Mouse (Mus musculus) testis, adult 2 months (tissue): Measurements from ENCODE around the gene Wdsub1. TPM values are rescaled to one million over a fixed set of nuclear protein-coding genes. Genes with fewer than 3 reads are reported as not detected.

Experiments
- H3K27ac ChIP-seq: fragments of 200-500 bp; 2 replicates; pipeline ENCODE4 v1.5.1; 2012; ENCODE audit warnings: low read depth, low read length; ENCODE audit not compliant: control insufficient read depth, insufficient read depth
- H3K27me3 ChIP-seq: fragments of 200-500 bp; 2 replicates; pipeline ENCODE4 v1.6.1; 2012; ENCODE audit warnings: mild to moderate bottlenecking, low read length, moderate library complexity; ENCODE audit not compliant: control insufficient read depth, insufficient read depth
- H3K36me3 ChIP-seq: fragments of 200-500 bp; 2 replicates; pipeline ENCODE4 v1.6.1; 2012; ENCODE audit warnings: mild to moderate bottlenecking, low read length; ENCODE audit not compliant: control insufficient read depth, insufficient read depth
- H3K4me1 ChIP-seq: fragments of 200-500 bp; 2 replicates; pipeline ENCODE4 v1.6.1; 2012; ENCODE audit warnings: low read length; ENCODE audit not compliant: control insufficient read depth, insufficient read depth
- H3K4me3 ChIP-seq: fragments of 200-500 bp; 2 replicates; pipeline ENCODE4 v1.5.1; 2012; ENCODE audit warnings: low read depth, mild to moderate bottlenecking, low read length, moderate library complexity, mixed read lengths; ENCODE audit not compliant: control insufficient read depth
- CTCF ChIP-seq: fragments of 200-500 bp; IDR thresholded peaks from 2 replicates; pipeline ENCODE4 v1.5.1; 2012; ENCODE audit warnings: low read depth, mild to moderate bottlenecking, inconsistent platforms, low read length, moderate library complexity; ENCODE audit not compliant: control insufficient read depth, insufficient read depth, insufficient replicate concordance
- POLR2A ChIP-seq: fragments of 200-500 bp; IDR thresholded peaks from 2 replicates; pipeline ENCODE4 v1.6.1; 2012; ENCODE audit warnings: low read depth, mild to moderate bottlenecking, inconsistent platforms, low read length, moderate library complexity; ENCODE audit not compliant: control insufficient read depth
- polyA plus RNA-seq: library from polyadenylated mRNA; depleted of rRNA; stranded (reverse); fragments of >200 nt; gene quantifications from 2 replicates; pipeline ENCODE4 v1.2.3, GENCODE M21; 2012

Wdsub1 gene
- polyA plus RNA-seq, 1 experiment = 33.5 TPM

GRCm38 (mm10) chr2:59896400-59896799, 14.0 kb upstream of the Wdsub1 start:
- Histone ChIP-seq H3K4me3 (no peak overlapping the region), H3K36me3 (no peaks in the 10 kb centered on the region), H3K27ac (no peak overlapping the region), H3K27me3 (no peaks in the 10 kb centered on the region), H3K4me1 (no peaks in the 10 kb centered on the region; the same call in none of the 2 replicates)
- TF ChIP-seq POLR2A (no peak), CTCF (no peak)

GRCm38 (mm10) chr2:59889699-59890098, 7.3 kb upstream of the Wdsub1 start:
- Histone ChIP-seq H3K36me3 (no peaks in the 10 kb centered on the region), H3K4me3 (no peak overlapping the region), H3K4me1 (no peaks in the 10 kb centered on the region; the same call in none of the 2 replicates), H3K27me3 (no peaks in the 10 kb centered on the region), H3K27ac (no peak overlapping the region)
- no peak for TF ChIP-seq CTCF
- TF ChIP-seq POLR2A = no peak

- no peaks in the 10 kb centered on the region for H3K36me3 ChIP-seq
- peak overlapping the region; percentile 89 for H3K4me3 ChIP-seq
- peaks cover 4% of the 10 kb centered on the region for H3K4me1 ChIP-seq
- H3K27me3 ChIP-seq = no peaks in the 10 kb centered on the region
- TF ChIP-seq CTCF (no peak), POLR2A (no peak)
- peak overlapping the region; percentile 7 for H3K27ac ChIP-seq
These were observed 421 bp upstream of the Wdsub1 start for GRCm38 (mm10) chr2:59882742-59883281.

- Histone ChIP-seq H3K4me1 (peaks cover 4% of the 10 kb centered on the region), H3K27ac (0 out of 2 replicates have a peak overlapping the region, but pooled peaks have one; percentile 77), H3K27me3 (no peaks in the 10 kb centered on the region), H3K4me3 (peak overlapping the region; percentile 89), H3K36me3 (no peaks in the 10 kb centered on the region)
- TF ChIP-seq CTCF = no peak
- TF ChIP-seq POLR2A = no peak
These were observed 987 bp downstream of the Wdsub1 start for GRCm38 (mm10) chr2:59881404-59881803.

- no peak overlapping the region for H3K27ac ChIP-seq
These were observed 4.2 kb downstream of the Wdsub1 start for GRCm38 (mm10) chr2:59878221-59878620.

GRCm38 (mm10) chr2:59877335-59877734, 5.1 kb downstream of the Wdsub1 start:
- no peaks in the 10 kb centered on the region for H3K36me3 ChIP-seq
- no peak for TF ChIP-seq CTCF
- TF ChIP-seq POLR2A = no peak
- H3K27me3 ChIP-seq = no peaks in the 10 kb centered on the region
- no peak overlapping the region for H3K4me3 ChIP-seq
- H3K27ac ChIP-seq = no peak overlapping the region
- H3K4me1 ChIP-seq = peaks cover 4% of the 10 kb centered on the region

More at GRCm38 (mm10) chr2:59878221-59878620, 4.2 kb downstream of the Wdsub1 start:
- Histone ChIP-seq H3K27me3 (no peaks in the 10 kb centered on the region), H3K4me3 (peak overlapping the region; percentile 82), H3K36me3 (no peaks in the 10 kb centered on the region), H3K4me1 (peaks cover 4% of the 10 kb centered on the region)
- no peak for TF ChIP-seq POLR2A
- TF ChIP-seq CTCF = no peak

- H3K27me3 ChIP-seq = no peaks in the 10 kb centered on the region
- TF ChIP-seq POLR2A (no peak), CTCF (no peak)
- no peak overlapping the region for H3K4me3 ChIP-seq
- no peak overlapping the region for H3K27ac ChIP-seq
- peaks cover 4% of the 10 kb centered on the region for H3K4me1 ChIP-seq
- no peaks in the 10 kb centered on the region for H3K36me3 ChIP-seq
These were observed 5.9 kb downstream of the Wdsub1 start for GRCm38 (mm10) chr2:59876482-59876881.
